8 mouse cellular contexts compared by ENCODE assay signal in the genomic region with DNA sequence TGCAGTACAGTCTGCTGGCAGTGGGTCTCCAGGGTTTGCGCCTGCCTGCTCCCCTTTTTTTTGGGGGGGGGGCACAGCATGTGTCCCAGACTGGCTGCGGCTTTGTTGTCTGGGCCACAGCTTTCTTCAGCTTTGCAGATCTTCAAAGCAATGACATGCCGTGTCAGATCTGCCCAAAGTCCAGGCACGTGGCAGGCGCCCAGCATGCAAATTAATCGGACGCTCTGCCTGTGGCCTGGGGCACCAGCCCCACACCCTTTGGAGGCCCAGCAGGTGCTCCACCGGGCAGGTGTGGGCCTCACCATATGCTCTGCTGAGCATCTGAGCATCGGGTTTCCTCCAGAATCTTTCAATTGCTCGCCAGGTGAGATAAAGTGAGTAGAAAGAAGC.
DNase-seq lines count a peak whose midpoint lies in the region; ATAC-seq and TF ChIP-seq lines count a peak whose summit lies in the region.

No protein-coding gene starts in this region.

- intact Hi-C loops in left cerebral cortex, postnatal 4 days (cut with DNase I): loop anchor here (5.0 kb wide), 1 partner anchor 71 kb away; a partner anchor contains a TSS
- intact Hi-C loops in left cerebral cortex, adult 2 months (cut with DNase I): no loop called here
- intact Hi-C loops in heart, postnatal 25 days (cut with DNase I): no loop called here

- H3K9ac ChIP-seq in forebrain, postnatal 0 days: no peak overlapping the region

- no peak for ATAC-seq in forebrain, postnatal 0 days

- no peak overlapping the region for H3K4me3 ChIP-seq in left cerebral cortex, adult 2 months
- no peak overlapping the region for H3K4me3 ChIP-seq in forebrain, postnatal 0 days (ENCODE audit: low read depth, low read length)
- no peak overlapping the region for H3K4me3 ChIP-seq in limb, embryonic 10.5 days

- no peaks in the 10 kb centered on the region for H3K36me3 ChIP-seq in forebrain, postnatal 0 days (ENCODE audit: insufficient read depth)
- H3K36me3 ChIP-seq in limb, embryonic 10.5 days: no peaks in the 10 kb centered on the region

- H3K9me3 ChIP-seq in forebrain, postnatal 0 days (ENCODE audit: low read length): no peaks in the 10 kb centered on the region
- H3K9me3 ChIP-seq in limb, embryonic 10.5 days (replicated peaks): no peaks in the 10 kb centered on the region

- 15% methylated on average over 10 of the region's 10 CpGs for WGBS in forebrain, postnatal 0 days
- 11% methylated on average over 10 of the region's 10 CpGs for WGBS in limb, embryonic 10.5 days

- H3K4me1 ChIP-seq in forebrain, postnatal 0 days (ENCODE audit: insufficient read depth): peaks cover 26% of the 10 kb centered on the region
- peaks cover 52% of the 10 kb centered on the region for H3K4me1 ChIP-seq in limb, embryonic 10.5 days

- no peak overlapping the region for H3K27ac ChIP-seq in left cerebral cortex, adult 2 months
- H3K27ac ChIP-seq in forebrain, postnatal 0 days (ENCODE audit: low read depth, low read length): no peak overlapping the region
- peak overlapping the region; percentile 71 for H3K27ac ChIP-seq in limb, embryonic 10.5 days

- no peak for TF ChIP-seq CTCF in left cerebral cortex, adult 2 months (IDR thresholded peaks at IDR 0.05)
- TF ChIP-seq CTCF in forebrain, postnatal 0 days (IDR thresholded peaks at IDR 0.05; ENCODE audit: low read depth): no peak

- H3K27me3 ChIP-seq in forebrain, postnatal 0 days (ENCODE audit: insufficient read depth, low read length): no peaks in the 10 kb centered on the region
- peaks cover 49% of the 10 kb centered on the region for H3K27me3 ChIP-seq in limb, embryonic 10.5 days (ENCODE audit: low read depth, poor library complexity, severe bottlenecking)

- peak; percentile 67 for DNase-seq in left cerebral cortex, postnatal 4 days
- no peak for DNase-seq in left cerebral cortex, adult 2 months (ENCODE audit: extremely low spot score in 1 of 2, low spot score in 2 of 2)
- DNase-seq in forebrain, postnatal 0 days: peak; percentile 35
- DNase-seq in limb, embryonic 10.5 days (ENCODE audit: low spot score): peak; percentile 54
- DNase-seq in yolk sac, embryonic 10.5 days (ENCODE audit: low spot score): peak; percentile 23
- no peak for DNase-seq in heart, postnatal 25 days (ENCODE audit: low spot score)
- DNase-seq in left cerebral cortex, adult 8-10 months (ENCODE audit: low spot score in 2 of 2): no peak
- DNase-seq in frontal cortex, postnatal 36 days (ENCODE audit: low spot score in 2 of 2): no peak

- no peak overlapping the region for H3K4me2 ChIP-seq in forebrain, postnatal 0 days (ENCODE audit: low read depth)

Comparison
In these comparisons a context has a peak if more than half of its experiments do, and no peak if none do; other contexts are left out.
1. DNase-seq: peak in left cerebral cortex, postnatal 4 days (single experiment), forebrain, postnatal 0 days (single experiment), limb, embryonic 10.5 days (single experiment) and yolk sac, embryonic 10.5 days (single experiment); none in left cerebral cortex, adult 2 months (0 of 2), heart, postnatal 25 days (single experiment), left cerebral cortex, adult 8-10 months (0 of 2) and frontal cortex, postnatal 36 days (0 of 2).